Mouse (Mus musculus) forebrain, embryonic 10.5 days (tissue): ENCODE data around the gene Lypd6. TPM values are rescaled to one million over a fixed set of nuclear protein-coding genes. Genes with fewer than 3 reads are reported as not detected.
A peak's percentile ranks its signal among the peaks of the same experiment; 100 is the strongest.

Experiments
- DNase-seq: peaks from one replicate; pipeline ENCODE4 v3.0.0-alpha.2; 2017; ENCODE audit warnings: low spot score; ENCODE audit errors: extremely low spot score
- H3K27ac ChIP-seq: fragments of 300-500 bp; sonication (generic); 2 replicates; pipeline ENCODE4 v1.5.1; 2016; ENCODE audit warnings: mild to moderate bottlenecking
- H3K27me3 ChIP-seq: fragments of 300-500 bp; sonication (generic); 2 replicates; pipeline ENCODE4 v1.6.1; 2016; ENCODE audit warnings: mild to moderate bottlenecking; ENCODE audit not compliant: poor library complexity, severe bottlenecking
- H3K36me3 ChIP-seq: fragments of 300-500 bp; sonication (generic); replicated peaks from 2 replicates; pipeline ENCODE4 v1.6.1; 2016; ENCODE audit warnings: mild to moderate bottlenecking, moderate library complexity
- H3K4me1 ChIP-seq: fragments of 300-500 bp; sonication (generic); 2 replicates; pipeline ENCODE4 v1.6.1; 2016
- H3K4me3 ChIP-seq: fragments of 300-500 bp; sonication (generic); 2 replicates; pipeline ENCODE4 v1.5.1; 2016; ENCODE audit warnings: mild to moderate bottlenecking, moderate library complexity
- H3K9me3 ChIP-seq: fragments of 300-500 bp; sonication (generic); 2 replicates; pipeline ENCODE4 v1.6.1; 2016; ENCODE audit warnings: mild to moderate bottlenecking, moderate library complexity
- WGBS: fragments of 180-500 bp; shearing (Covaris S2); methylation state at CpG from one replicate; pipeline ENCODE4 v1.1.7; 2016; 5-methylcytosine and 5-hydroxymethylcytosine counted together
- polyA plus RNA-seq: library from polyadenylated mRNA; unstranded; fragments of >200 nt; fragmentation: Nextera tagmentation; extraction: Ambion mirVana; gene quantifications from 2 replicates; pipeline ENCODE4 v1.2.1, GENCODE M21; 2016

Lypd6 gene
- polyA plus RNA-seq, 1 experiment from 2014 or later: 3.9 TPM

DNA sequence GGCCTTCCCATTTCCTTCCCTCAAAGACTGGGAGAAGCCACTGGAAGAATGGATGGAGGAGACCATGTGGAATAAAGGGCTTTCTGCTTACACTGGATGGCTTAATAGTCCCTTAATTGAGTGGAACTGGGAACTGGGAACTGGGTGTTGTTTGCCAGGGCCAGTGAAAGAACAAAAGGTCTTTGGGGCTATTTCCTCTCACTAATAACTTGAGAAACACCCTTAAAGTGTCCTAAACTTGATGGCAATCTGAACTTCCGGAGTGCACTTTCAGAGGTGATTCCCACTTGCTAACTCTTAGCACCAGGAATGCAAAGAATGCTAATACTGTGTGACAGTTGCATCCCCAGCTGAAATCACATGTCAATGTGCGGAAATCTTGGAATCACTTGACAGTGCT lies 85.2 kb downstream of the Lypd6 start:
- H3K4me3 ChIP-seq: no peak overlapping the region
- 81% methylated on average over 2 of the region's 2 CpGs for WGBS
- H3K27me3 ChIP-seq: no peaks in the 10 kb centered on the region
- no peaks in the 10 kb centered on the region; the same call in 1 of the 2 replicates for H3K36me3 ChIP-seq
- H3K9me3 ChIP-seq: no peaks in the 10 kb centered on the region
- DNase-seq: no peak
- peaks cover 13% of the 10 kb centered on the region for H3K4me1 ChIP-seq
- no peak overlapping the region for H3K27ac ChIP-seq

- Histone ChIP-seq H3K36me3 (no peaks in the 10 kb centered on the region; the same call in 1 of the 2 replicates), H3K4me3 (no peak overlapping the region), H3K27ac (no peak overlapping the region), H3K9me3 (no peaks in the 10 kb centered on the region), H3K27me3 (no peaks in the 10 kb centered on the region), H3K4me1 (peaks cover 13% of the 10 kb centered on the region)
- no peak for DNase-seq
- 94% methylated on average over 3 of the region's 3 CpGs for whole genome bisulfite sequencing
Measured at GRCm38 (mm10) chr2:50151879-50152278, 85.7 kb downstream of the Lypd6 start.

DNA sequence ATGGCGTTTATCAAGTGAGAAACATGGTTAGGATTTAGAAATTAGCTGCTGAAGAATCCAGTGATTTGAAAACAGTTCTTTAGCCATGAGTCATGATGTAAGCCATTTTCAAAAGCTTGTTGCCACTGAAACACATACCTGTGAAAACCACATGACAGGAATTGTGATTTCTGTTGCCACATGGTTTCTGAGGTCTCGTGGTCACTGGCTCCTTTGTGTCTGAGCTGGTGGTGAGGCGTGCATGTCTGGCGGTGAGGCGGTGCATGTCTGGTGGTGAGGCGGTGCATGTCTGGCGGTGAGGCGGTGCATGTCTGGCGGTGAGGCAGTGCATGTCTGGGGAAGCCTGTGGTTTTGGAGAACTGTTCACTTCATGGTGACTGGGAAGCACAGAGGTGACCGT lies 89.8 kb downstream of the Lypd6 start:
- Histone ChIP-seq H3K27ac (no peak overlapping the region), H3K4me1 (peaks cover 9% of the 10 kb centered on the region), H3K4me3 (no peak overlapping the region), H3K36me3 (no peaks in the 10 kb centered on the region; the same call in 1 of the 2 replicates), H3K9me3 (no peaks in the 10 kb centered on the region), H3K27me3 (no peaks in the 10 kb centered on the region)
- no peak for DNase-seq
- WGBS: 95% methylated on average over 10 of the region's 10 CpGs

DNA sequence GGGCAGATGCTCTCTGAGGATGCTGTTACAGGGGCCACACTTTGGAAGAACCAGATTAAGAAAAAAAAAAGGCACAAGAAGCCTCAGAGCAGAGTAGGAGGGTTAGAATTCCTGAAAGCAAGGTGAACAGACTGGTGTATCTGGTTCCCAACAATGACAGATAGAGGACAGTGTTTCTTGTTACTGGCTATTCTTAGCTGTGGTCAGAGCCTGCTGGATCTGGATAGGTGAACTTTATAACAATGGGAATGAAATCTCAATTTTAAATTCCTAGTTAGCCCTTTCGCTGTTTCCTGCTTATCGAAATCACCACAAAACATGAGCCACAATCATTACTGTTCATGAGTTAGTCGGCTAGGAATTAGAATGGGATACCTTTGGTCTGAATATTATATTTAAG lies 93.8 kb downstream of the Lypd6 start:
- no peaks in the 10 kb centered on the region for H3K9me3 ChIP-seq
- no peaks in the 10 kb centered on the region; the same call in 1 of the 2 replicates for H3K4me1 ChIP-seq
- no peak overlapping the region for H3K4me3 ChIP-seq
- WGBS: 90% methylated on average over 3 of the region's 3 CpGs
- no peaks in the 10 kb centered on the region; the same call in 1 of the 2 replicates for H3K36me3 ChIP-seq
- no peak for DNase-seq
- H3K27me3 ChIP-seq: no peaks in the 10 kb centered on the region
- H3K27ac ChIP-seq: no peak overlapping the region

GRCm38 (mm10) chr2:50163608-50164007 lies 97.4 kb downstream of the Lypd6 start:
- no peaks in the 10 kb centered on the region for H3K27me3 ChIP-seq
- WGBS: 92% methylated on average over 8 of the region's 8 CpGs
- H3K4me3 ChIP-seq: no peak overlapping the region
- no peak overlapping the region for H3K27ac ChIP-seq
- H3K9me3 ChIP-seq: no peaks in the 10 kb centered on the region
- DNase-seq: no peak
- no peaks in the 10 kb centered on the region for H3K36me3 ChIP-seq
- peaks cover 6% of the 10 kb centered on the region for H3K4me1 ChIP-seq

DNA sequence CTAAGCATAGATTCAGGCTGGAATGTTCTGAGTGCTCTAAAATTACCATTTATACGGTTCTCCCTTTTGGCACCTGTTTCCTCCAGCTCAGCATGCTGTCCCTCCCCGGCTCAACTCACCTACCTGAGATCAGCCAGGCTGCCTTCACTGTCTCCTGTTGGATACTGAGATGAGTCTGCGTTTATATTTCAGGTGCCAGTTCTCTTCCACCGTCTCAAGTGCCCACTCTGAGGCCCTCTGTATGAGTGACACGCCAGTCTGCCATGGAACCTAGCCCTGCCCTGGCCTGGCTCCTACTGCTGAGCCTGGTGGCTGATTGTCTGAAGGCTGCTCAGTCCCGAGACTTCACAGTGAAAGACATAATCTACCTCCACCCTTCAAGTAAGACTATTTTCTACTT lies 99.0 kb downstream of the Lypd6 start:
- H3K4me1 ChIP-seq: peaks cover 6% of the 10 kb centered on the region
- H3K27me3 ChIP-seq: no peaks in the 10 kb centered on the region
- WGBS: 68% methylated on average over 6 of the region's 6 CpGs
- H3K4me3 ChIP-seq: no peak overlapping the region
- H3K36me3 ChIP-seq: no peaks in the 10 kb centered on the region
- DNase-seq: no peak
- H3K27ac ChIP-seq: no peak overlapping the region
- peaks cover under 1% of the 10 kb centered on the region; the same call in 1 of the 2 replicates for H3K9me3 ChIP-seq

DNA sequence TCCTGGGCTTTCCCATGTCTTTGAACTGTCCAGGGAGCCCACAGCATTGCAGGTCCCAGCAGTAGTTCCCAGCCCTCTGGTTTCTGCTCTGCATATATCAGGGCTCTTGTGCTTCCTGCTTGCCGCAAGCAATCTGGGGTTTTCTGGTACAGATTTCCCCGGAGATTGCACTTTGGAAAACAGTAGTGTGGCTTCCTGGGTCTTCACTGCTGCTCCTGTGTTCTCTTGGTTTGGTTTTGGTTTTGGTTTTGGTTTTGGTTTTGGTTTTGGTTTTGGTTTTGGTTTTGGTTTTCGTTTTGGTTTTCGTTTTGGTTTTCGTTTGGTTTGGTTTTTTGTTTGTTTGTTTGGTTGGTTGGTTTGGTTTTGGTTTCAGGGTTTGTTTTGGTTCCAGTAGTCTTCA lies 99.9 kb downstream of the Lypd6 start:
- 82% methylated on average over 5 of the region's 5 CpGs for WGBS
- DNase-seq: no peak
- no peaks in the 10 kb centered on the region for H3K27me3 ChIP-seq
- H3K9me3 ChIP-seq: peaks cover 4% of the 10 kb centered on the region; the same call in 1 of the 2 replicates
- no peak overlapping the region for H3K4me3 ChIP-seq
- H3K27ac ChIP-seq: 0 out of 2 replicates have a peak overlapping the region, but pooled peaks have one; percentile 44
- peaks cover 6% of the 10 kb centered on the region for H3K4me1 ChIP-seq
- no peaks in the 10 kb centered on the region for H3K36me3 ChIP-seq

DNA sequence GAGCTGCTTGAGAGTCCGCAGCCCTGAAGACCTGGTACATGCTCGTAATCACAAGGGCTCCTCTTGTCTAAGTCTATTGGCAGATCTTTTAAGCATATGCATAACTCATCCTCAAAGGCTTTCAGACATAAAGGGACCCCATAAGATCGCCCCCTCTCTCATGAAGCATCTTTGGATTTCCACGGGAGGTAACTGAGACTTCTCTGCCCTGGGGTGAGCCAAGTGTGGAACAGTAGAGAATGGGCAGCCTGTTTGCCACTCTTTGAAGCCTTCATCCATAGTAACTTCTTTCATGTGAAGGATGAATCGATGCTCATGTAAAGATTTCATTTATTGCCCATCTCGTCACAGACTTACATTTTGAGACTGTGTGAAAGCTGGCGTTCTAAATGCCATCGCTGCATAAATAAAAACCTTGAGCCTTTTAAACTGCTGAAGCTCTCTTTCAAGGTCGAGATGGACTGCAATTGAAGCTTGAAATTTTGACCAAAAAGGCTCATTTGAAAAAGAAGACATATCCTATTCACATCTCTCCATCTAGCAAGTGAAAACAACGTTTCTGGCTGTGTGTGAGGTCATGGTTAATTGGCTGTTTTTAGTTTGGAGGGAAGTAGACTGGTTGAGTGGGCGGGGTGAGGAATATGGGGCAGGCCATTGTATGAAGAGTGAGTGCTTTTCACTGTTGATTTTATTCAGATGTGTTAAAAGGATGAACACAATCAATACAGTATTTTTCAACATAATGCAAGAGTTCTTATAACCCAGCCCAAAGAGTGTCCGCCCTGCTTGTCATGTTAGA lies 107.7 kb downstream of the Lypd6 start:
- Histone ChIP-seq H3K27me3 (no peaks in the 10 kb centered on the region), H3K4me1 (peaks cover 31% of the 10 kb centered on the region), H3K27ac (no peak overlapping the region), H3K9me3 (peaks cover 4% of the 10 kb centered on the region; the same call in 1 of the 2 replicates), H3K36me3 (no peaks in the 10 kb centered on the region), H3K4me3 (no peak overlapping the region)
- DNase-seq: no peak
- WGBS: 82% methylated on average over 12 of the region's 12 CpGs

- 64% methylated on average over 4 of the region's 4 CpGs for WGBS
- Histone ChIP-seq H3K4me3 (no peak overlapping the region), H3K9me3 (no peaks in the 10 kb centered on the region), H3K4me1 (peaks cover 31% of the 10 kb centered on the region), H3K27ac (peak overlapping the region; percentile 53), H3K27me3 (no peaks in the 10 kb centered on the region), H3K36me3 (no peaks in the 10 kb centered on the region)
- no peak for DNase-seq
Measured at GRCm38 (mm10) chr2:50175709-50176108, 109.5 kb downstream of the Lypd6 start.

GRCm38 (mm10) chr2:50179164-50179563 lies 112.9 kb downstream of the Lypd6 start:
- Histone ChIP-seq H3K4me3 (no peak overlapping the region), H3K36me3 (no peaks in the 10 kb centered on the region), H3K9me3 (no peaks in the 10 kb centered on the region), H3K27ac (no peak overlapping the region), H3K27me3 (no peaks in the 10 kb centered on the region), H3K4me1 (peaks cover 19% of the 10 kb centered on the region)
- no peak for DNase-seq
- 94% methylated on average over 5 of the region's 5 CpGs for WGBS

- Histone ChIP-seq H3K27me3 (no peaks in the 10 kb centered on the region), H3K27ac (no peak overlapping the region), H3K9me3 (no peaks in the 10 kb centered on the region), H3K4me1 (peaks cover 8% of the 10 kb centered on the region), H3K36me3 (no peaks in the 10 kb centered on the region), H3K4me3 (no peak overlapping the region)
- DNase-seq: no peak
- WGBS: 95% methylated on average over 3 of the region's 3 CpGs
Measured at GRCm38 (mm10) chr2:50180423-50180822, 114.2 kb downstream of the Lypd6 start.

- WGBS: 96% methylated on average over 3 of the region's 3 CpGs
- no peaks in the 10 kb centered on the region for H3K36me3 ChIP-seq
- no peak for DNase-seq
- H3K27ac ChIP-seq: no peak overlapping the region
- H3K9me3 ChIP-seq: no peaks in the 10 kb centered on the region
- no peaks in the 10 kb centered on the region for H3K27me3 ChIP-seq
- H3K4me1 ChIP-seq: no peaks in the 10 kb centered on the region
- H3K4me3 ChIP-seq: no peak overlapping the region
Measured at GRCm38 (mm10) chr2:50181332-50181731, 115.1 kb downstream of the Lypd6 start.

DNA sequence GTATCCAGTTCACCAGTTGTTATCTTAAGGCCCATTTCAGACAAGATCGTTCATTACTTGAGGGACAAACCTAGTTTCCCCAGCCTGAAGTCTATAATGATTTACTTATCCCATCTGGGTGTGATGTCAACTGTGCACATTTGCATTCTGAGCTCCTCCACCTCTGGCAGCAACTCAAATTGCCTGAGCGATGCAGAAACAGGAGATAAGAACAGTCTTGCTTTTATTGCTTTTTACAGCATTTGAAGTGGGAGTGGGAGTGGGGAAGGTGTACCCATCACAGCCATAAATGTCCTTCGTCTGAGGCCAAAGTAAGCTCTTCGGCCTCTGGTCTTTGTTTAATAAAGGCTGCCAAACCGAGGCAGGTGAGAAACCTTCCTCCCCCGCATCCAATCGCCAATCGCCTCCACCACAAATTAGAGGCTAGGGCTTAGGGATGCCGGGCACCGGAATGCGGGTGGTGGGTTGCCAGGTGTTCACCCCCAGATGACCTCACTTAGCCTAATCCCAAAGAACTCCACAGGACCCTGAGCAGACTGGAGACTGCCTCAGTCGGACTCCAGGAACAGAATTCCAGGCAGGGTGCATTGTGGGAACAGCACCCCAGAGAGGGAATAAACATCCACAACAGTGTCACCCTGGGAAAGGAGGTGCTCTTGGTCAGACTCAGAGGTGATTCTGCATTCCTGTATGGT lies 120.6 kb downstream of the Lypd6 start:
- no peaks in the 10 kb centered on the region for H3K9me3 ChIP-seq
- peaks cover 8% of the 10 kb centered on the region for H3K4me1 ChIP-seq
- 34% methylated on average over 12 of the region's 12 CpGs for WGBS
- no peak overlapping the region for H3K4me3 ChIP-seq
- H3K36me3 ChIP-seq: no peaks in the 10 kb centered on the region
- H3K27ac ChIP-seq: no peak overlapping the region
- no peak for DNase-seq
- H3K27me3 ChIP-seq: no peaks in the 10 kb centered on the region
